Mouse (Mus musculus) liver, embryonic 14.5 days (tissue): ENCODE results near the gene Kcnma1. TPM values are rescaled to one million over a fixed set of nuclear protein-coding genes. Genes with fewer than 3 reads are reported as not detected.

Source experiments
- ATAC-seq: fragments of 200-750 bp; cut with Nextera tagmentation; 2 replicates; pipeline ENCODE4 v1.8.0; 2017; ENCODE audit warnings: moderate number of reproducible peaks, mild to moderate bottlenecking, moderate library complexity; ENCODE audit not compliant: insufficient read depth
- DNase-seq, 3 experiments: peaks; one replicate each; pipeline ENCODE4 v3.0.0-alpha.2; 2012 to 2013; ENCODE audit warnings: low read depth in 3 of 3, low spot score in 3 of 3
- H3K27ac ChIP-seq: fragments of 300-500 bp; sonication (generic); 2 replicates; pipeline ENCODE4 v1.5.1; 2014; ENCODE audit warnings: moderate library complexity, mild to moderate bottlenecking, control low read depth, inconsistent platforms
- H3K27me3 ChIP-seq: fragments of 300-500 bp; sonication (generic); 2 replicates; pipeline ENCODE4 v1.6.1; 2014; ENCODE audit warnings: mild to moderate bottlenecking, low read length, moderate library complexity; ENCODE audit not compliant: control insufficient read depth, insufficient read depth
- H3K36me3 ChIP-seq: fragments of 300-500 bp; sonication (generic); replicated peaks from 2 replicates; pipeline ENCODE4 v1.6.1; 2014; ENCODE audit warnings: low read depth; ENCODE audit not compliant: control insufficient read depth, insufficient read depth
- H3K4me1 ChIP-seq, 2 experiments: fragments of 200-500 bp in 1 of 2; fragments of 300-500 bp in 1 of 2; sonication (generic) in 1 of 2; replicated peaks; 2 replicates each; pipeline ENCODE4 v1.6.1; 2012 to 2014; ENCODE audit warnings: antibody characterized with exemption in 1 of 2, inconsistent platforms in 1 of 2, low read length in 1 of 2; ENCODE audit not compliant: control insufficient read depth in 2 of 2, insufficient read depth in 2 of 2
- H3K4me2 ChIP-seq: fragments of 300-500 bp; sonication (generic); 2 replicates; pipeline ENCODE4 v1.6.1; 2014; ENCODE audit warnings: low read depth, mild to moderate bottlenecking, control low read depth, moderate library complexity
- H3K4me3 ChIP-seq, 2 experiments: fragments of 200-500 bp in 1 of 2; fragments of 300-500 bp in 1 of 2; sonication (generic) in 1 of 2; 2 replicates each; pipeline ENCODE4 v1.5.1; 2012 to 2014; ENCODE audit warnings: low read depth in 2 of 2, low read length in 2 of 2, mild to moderate bottlenecking in 2 of 2, control low read depth in 1 of 2, inconsistent platforms in 1 of 2, moderate library complexity in 1 of 2; ENCODE audit not compliant: insufficient read depth in 1 of 2
- H3K9ac ChIP-seq: fragments of 300-500 bp; sonication (generic); replicated peaks from 2 replicates; pipeline ENCODE4 v1.6.1; 2014; ENCODE audit warnings: mild to moderate bottlenecking, control low read depth, moderate library complexity
- H3K9me3 ChIP-seq: fragments of 300-500 bp; sonication (generic); 2 replicates; pipeline ENCODE4 v1.6.1; 2016; ENCODE audit warnings: low read length, mixed read lengths; ENCODE audit not compliant: control insufficient read depth
- CTCF ChIP-seq: IDR thresholded peaks from 2 replicates; pipeline ENCODE4 v1.5.1; 2016; ENCODE audit warnings: antibody characterized with exemption, low read depth, control low read depth
- EP300 ChIP-seq: IDR thresholded peaks from 2 replicates; pipeline ENCODE4 v1.6.1; 2016; ENCODE audit warnings: antibody characterized with exemption, low read depth
- WGBS: fragments of 180-500 bp; shearing (Covaris S2); extraction: QIAGEN DNeasy Blood & Tissue Kit; methylation state at CpG from one replicate; pipeline ENCODE4 v1.1.7; 2014; ENCODE audit not compliant: insufficient replicate concordance; 5-methylcytosine and 5-hydroxymethylcytosine counted together
- polyA plus RNA-seq, 2 experiments: library from polyadenylated mRNA; depleted of rRNA in 1 of 2; stranded (reverse) in 1 of 2; unstranded in 1 of 2; fragments of >200 nt; fragmentation: Nextera tagmentation in 1 of 2; extraction: Ambion mirVana in 1 of 2; gene quantifications; 2 replicates each; pipeline versions ENCODE4 v1.2.1 to v1.2.3; 2012 to 2014

Kcnma1 gene
- polyA plus RNA-seq, 2 experiments = 0.03 TPM; not detected in 1

GRCm38 (mm10) chr14:23458560-23458959 is 555.7 kb downstream of the Kcnma1 start:
- no peak overlapping the region for H3K27ac ChIP-seq
- no peaks in the 10 kb centered on the region for H3K27me3 ChIP-seq
- H3K4me1 ChIP-seq = no peaks in the 10 kb centered on the region
- WGBS = 32% methylated on average over 4 of the region's 4 CpGs
- no peaks in the 10 kb centered on the region for H3K36me3 ChIP-seq
- TF ChIP-seq CTCF (no peak), EP300 (no peak)
- DNase-seq (no peak), ATAC-seq (no peak)
- H3K4me2 ChIP-seq = no peak overlapping the region
- H3K9ac ChIP-seq = no peak overlapping the region
- H3K4me3 ChIP-seq = no peak overlapping the region
- H3K9me3 ChIP-seq = no peaks in the 10 kb centered on the region

DNA sequence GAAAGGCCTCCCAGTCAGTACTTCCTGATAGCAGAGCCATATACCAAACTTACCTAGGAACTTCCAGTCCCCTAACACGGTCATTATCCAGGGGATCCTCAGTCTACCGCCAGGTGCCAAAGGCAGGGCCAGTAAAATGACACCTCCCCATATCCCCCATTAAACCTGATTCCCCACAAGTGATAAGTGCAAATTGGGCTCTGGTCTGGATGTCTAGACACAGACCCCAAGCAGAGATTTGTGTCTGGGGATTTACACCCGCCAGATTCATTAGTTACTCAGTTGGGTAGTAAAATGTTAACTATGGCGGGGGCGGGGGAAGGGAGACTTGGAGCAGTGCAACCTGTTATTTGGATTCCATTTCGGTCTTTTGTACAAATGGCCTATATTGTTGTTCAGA is 562.6 kb downstream of the Kcnma1 start:
- WGBS = 53% methylated on average over 6 of the region's 6 CpGs
- no peaks in the 10 kb centered on the region for H3K27me3 ChIP-seq
- ATAC-seq = no peak
- H3K27ac ChIP-seq = no peak overlapping the region
- H3K4me3 ChIP-seq = no peak overlapping the region
- H3K4me1 ChIP-seq = no peaks in the 10 kb centered on the region
- DNase-seq = no peak
- no peak overlapping the region for H3K4me2 ChIP-seq
- H3K36me3 ChIP-seq = no peaks in the 10 kb centered on the region
- H3K9ac ChIP-seq = no peak overlapping the region
- H3K9me3 ChIP-seq = no peaks in the 10 kb centered on the region
- TF ChIP-seq EP300 (no peak), CTCF (no peak)

- Histone ChIP-seq H3K27me3 (no peaks in the 10 kb centered on the region), H3K4me3 (no peak overlapping the region), H3K9ac (no peak overlapping the region), H3K9me3 (no peaks in the 10 kb centered on the region), H3K4me1 (peaks cover 0 to 3% of the 10 kb centered on the region in 2 experiments; a peak in 1 of 4 replicates), H3K27ac (no peak overlapping the region), H3K4me2 (no peak overlapping the region), H3K36me3 (no peaks in the 10 kb centered on the region)
- ATAC-seq (no peak), DNase-seq (peak in 1 of 3 experiments; percentile 1)
- TF ChIP-seq CTCF (no peak), EP300 (no peak)
- 46% methylated on average over 3 of the region's 3 CpGs for WGBS
Observed at GRCm38 (mm10) chr14:23437467-23437866, 576.8 kb downstream of the Kcnma1 start.

DNA sequence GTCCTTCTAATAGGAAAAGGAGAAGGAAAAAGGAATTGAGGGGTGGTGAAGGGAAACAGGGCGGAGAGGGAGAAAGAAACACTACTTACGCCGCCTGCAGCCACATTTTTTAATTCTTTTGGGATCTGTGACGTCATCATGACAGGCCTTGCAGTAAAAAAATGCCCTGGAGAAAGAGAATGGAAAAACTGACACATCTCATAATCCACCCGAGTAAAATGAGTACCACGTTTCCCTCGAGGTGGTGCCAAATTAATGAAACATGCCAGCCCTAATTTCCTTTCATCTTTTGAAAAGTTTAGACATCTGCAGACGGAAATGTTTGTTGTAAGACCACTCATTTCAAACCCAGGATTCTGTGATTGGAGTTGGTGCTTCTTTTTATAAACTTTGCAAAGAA is 578.4 kb downstream of the Kcnma1 start:
- TF ChIP-seq CTCF (no peak), EP300 (no peak)
- peaks cover 0 to 3% of the 10 kb centered on the region in 2 experiments; a peak in 1 of 4 replicates for H3K4me1 ChIP-seq
- H3K9ac ChIP-seq = no peak overlapping the region
- WGBS = 56% methylated on average over 8 of the region's 8 CpGs
- H3K4me2 ChIP-seq = no peak overlapping the region
- no peak overlapping the region for H3K27ac ChIP-seq
- H3K27me3 ChIP-seq = no peaks in the 10 kb centered on the region
- no peaks in the 10 kb centered on the region for H3K9me3 ChIP-seq
- DNase-seq = no peak
- no peak overlapping the region for H3K4me3 ChIP-seq
- no peaks in the 10 kb centered on the region for H3K36me3 ChIP-seq
- no peak for ATAC-seq

DNA sequence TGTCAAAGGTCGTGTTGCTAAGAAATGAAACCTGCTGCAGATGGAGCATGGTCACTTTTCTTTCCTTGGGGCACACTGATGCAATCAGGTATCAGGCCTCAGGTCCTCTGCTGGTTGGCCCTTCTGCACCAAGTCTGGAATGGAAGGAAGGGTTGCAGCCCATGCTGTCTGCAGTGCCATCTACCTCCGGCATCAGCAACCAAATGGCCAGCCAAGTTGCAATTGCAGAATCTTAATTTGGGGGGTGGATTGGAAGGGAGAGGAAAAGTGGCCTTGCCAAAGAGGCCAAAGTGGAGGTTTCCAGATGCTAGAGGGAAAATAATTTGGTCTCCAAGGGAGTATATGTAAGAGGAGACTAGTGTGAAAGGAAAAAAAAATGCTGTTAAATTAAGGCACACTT is 584.3 kb downstream of the Kcnma1 start:
- no peak for ATAC-seq
- no peak for DNase-seq
- H3K27ac ChIP-seq = no peak overlapping the region
- H3K9me3 ChIP-seq = no peaks in the 10 kb centered on the region
- no peak overlapping the region for H3K4me3 ChIP-seq
- TF ChIP-seq EP300 = no peak
- no peak for TF ChIP-seq CTCF
- H3K4me1 ChIP-seq = no peaks in the 10 kb centered on the region
- H3K9ac ChIP-seq = no peak overlapping the region
- H3K4me2 ChIP-seq = no peak overlapping the region
- no peaks in the 10 kb centered on the region for H3K27me3 ChIP-seq
- H3K36me3 ChIP-seq = no peaks in the 10 kb centered on the region
- WGBS = 54% methylated on average over 2 of the region's 2 CpGs
